Mouse (Mus musculus) Patski (cell line): ENCODE results near the gene Orai2. TPM values are rescaled to one million over a fixed set of nuclear protein-coding genes. Genes with fewer than 3 reads are reported as not detected.

Source experiments
- ATAC-seq: fragments of 100-300 bp; one replicate; pipeline ENCODE4 v1.8.0; 2021
- CTCF ChIA-PET: fragments of 350-600 bp; sonication (Branson Sonifier 250); formaldehyde crosslinking; loops from one replicate; lab custom pipeline; 2022; ENCODE audit warnings: inconsistent platforms; lab: Charles Lee
- POLR2A ChIA-PET: fragments of 350-600 bp; sonication (Branson Sonifier 250); formaldehyde crosslinking; loops from one replicate; lab custom pipeline; 2022; ENCODE audit warnings: antibody characterized with exemption, inconsistent platforms; lab: Charles Lee
- DNase-seq: peaks from one replicate; pipeline ENCODE4 v3.0.0-alpha.2; 2011; ENCODE audit warnings: low read depth, low spot score
- H3K27me3 ChIP-seq: fragments of 371-371 bp; one replicate; pipeline ENCODE4 v1.5.1; 2021
- CTCF ChIP-seq: fragments of 100-300 bp; IDR thresholded peaks from one replicate; pipeline ENCODE4 v1.5.1; 2021
- in situ Hi-C: fragments of 300-500 bp; cut with MboI; formaldehyde crosslinking; loops from 3 replicates; pipeline ENCODE4 v1.11.1; 2018; ENCODE audit warnings: low pct_unique_long_range_greater_than_20kb, mixed read lengths
- polyA plus RNA-seq: library from polyadenylated mRNA; unstranded; gene quantifications from one replicate; pipeline ENCODE4 v1.2.3, GENCODE M21; 2021

Gene Orai2
- polyA plus RNA-seq, 1 experiment from 2014 or later: 40.0 TPM

- H3K27me3 ChIP-seq: no peaks in the 10 kb centered on the region
- in situ Hi-C loops: no loop called here
- CTCF ChIA-PET: no interaction called here
- DNase-seq (no peak), ATAC-seq (no peak)
- no peak for TF ChIP-seq CTCF
- POLR2A ChIA-PET: interaction anchor here (0.9 to 1.5 kb wide), 2 partner anchors 9 to 13 kb away, joined by 3 read pairs; partner anchors contain the start of gene Orai2
These were observed 9.1 kb upstream of the Orai2 start for GRCm38 (mm10) chr5:136179594-136179993.

- ATAC-seq (no peak), DNase-seq (no peak)
- TF ChIP-seq CTCF: no peak
- CTCF ChIA-PET: interaction anchor here (1.1 to 8.3 kb wide), 2 partner anchors 10 to 13 kb away, joined by 4 to 34 read pairs; no protein-coding TSS in a partner anchor
- POLR2A ChIA-PET: no interaction called here
- no peaks in the 10 kb centered on the region for H3K27me3 ChIP-seq
- in situ Hi-C loops: no loop called here
These were observed 3.3 kb upstream of the Orai2 start for GRCm38 (mm10) chr5:136173606-136174463.

GRCm38 (mm10) chr5:136172939-136173338 lies 2.4 kb upstream of the Orai2 start:
- no peak for ATAC-seq
- no peak for TF ChIP-seq CTCF
- no peaks in the 10 kb centered on the region for H3K27me3 ChIP-seq
- ChIA-PET CTCF (interaction anchor here (8.3 kb wide), 1 partner anchor 14 kb away, joined by 34 read pairs; no protein-coding TSS in a partner anchor), POLR2A (interaction anchor here (0.6 kb wide), 1 partner anchor 42 kb away, joined by 3 read pairs; no protein-coding TSS in a partner anchor)
- DNase-seq: no peak
- in situ Hi-C loops: no loop called here

GRCm38 (mm10) chr5:136171363-136172341 lies 1.1 kb upstream of the Orai2 start:
- no peak for TF ChIP-seq CTCF
- no peaks in the 10 kb centered on the region for H3K27me3 ChIP-seq
- ATAC-seq (peak; percentile 32), DNase-seq (peak; percentile 78)
- CTCF ChIA-PET: interaction anchor here (1.2 to 8.3 kb wide), 4 partner anchors 9 to 38 kb away, joined by 3 to 34 read pairs (median 4); no protein-coding TSS in a partner anchor
- in situ Hi-C loops: no loop called here
- POLR2A ChIA-PET: no interaction called here

- TF ChIP-seq CTCF: no peak
- in situ Hi-C loops: no loop called here
- ATAC-seq: peak; percentile 7
- CTCF ChIA-PET: interaction anchor here (1.3 to 8.3 kb wide), 3 partner anchors 17 to 54 kb away, joined by 3 to 34 read pairs (median 3); partner anchors contain the start of gene Polr2j
- DNase-seq: no peak
- POLR2A ChIA-PET: interaction anchor here (0.6 to 1.2 kb wide), 8 partner anchors 10 to 381 kb away, joined by 3 to 8 read pairs (median 3); partner anchors contain the start of genes Alkbh4 and Lrwd1
- H3K27me3 ChIP-seq: no peaks in the 10 kb centered on the region
These were observed 644 bp downstream of the Orai2 start for GRCm38 (mm10) chr5:136169626-136170511.

GRCm38 (mm10) chr5:136168071-136168470 lies 2.4 kb downstream of the Orai2 start:
- ChIA-PET CTCF (interaction anchor here (1.1 to 8.3 kb wide), 4 partner anchors 10 to 52 kb away, joined by 3 to 34 read pairs (median 4); partner anchors contain the start of gene Polr2j), POLR2A (interaction anchor here (0.6 kb wide), 1 partner anchor 290 kb away, joined by 6 read pairs; no protein-coding TSS in a partner anchor)
- TF ChIP-seq CTCF: no peak
- no peaks in the 10 kb centered on the region for H3K27me3 ChIP-seq
- ATAC-seq: no peak
- in situ Hi-C loops: no loop called here
- DNase-seq: no peak

GRCm38 (mm10) chr5:136167296-136167695 lies 3.2 kb downstream of the Orai2 start:
- DNase-seq: no peak

GRCm38 (mm10) chr5:136165246-136165645 lies 5.3 kb downstream of the Orai2 start:
- ATAC-seq (no peak), DNase-seq (no peak)
- H3K27me3 ChIP-seq: no peaks in the 10 kb centered on the region
- in situ Hi-C loops: no loop called here
- ChIA-PET CTCF (no interaction called here), POLR2A (no interaction called here)
- no peak for TF ChIP-seq CTCF

More at GRCm38 (mm10) chr5:136167296-136167695, 3.2 kb downstream of the Orai2 start:
- CTCF ChIA-PET: interaction anchor here (1.1 kb wide), 1 partner anchor 11 kb away, joined by 3 read pairs; no protein-coding TSS in a partner anchor
- H3K27me3 ChIP-seq: no peaks in the 10 kb centered on the region
- TF ChIP-seq CTCF: no peak
- in situ Hi-C loops: no loop called here
- POLR2A ChIA-PET: no interaction called here
- no peak for ATAC-seq
